Mouse (Mus musculus): ENCODE measurements at regions not wholly inside any gene's neighbourhood (a gene's known extent, or its start where the extent isn't known, plus 50 kb on each side); places are given as distances from the start of the nearest gene placed in this dataset.
A peak's percentile ranks its signal among the peaks of the same experiment; 100 is the strongest.

- DNase-seq, result peak; percentile 49
Observed at GRCm38 (mm10) chr15:57187840-57188457, 289.5 kb downstream of the Slc22a22 start.

GRCm38 (mm10) chr15:57179138-57179537 is 298.3 kb downstream of the Slc22a22 start:
- no peak for DNase-seq

DNA sequence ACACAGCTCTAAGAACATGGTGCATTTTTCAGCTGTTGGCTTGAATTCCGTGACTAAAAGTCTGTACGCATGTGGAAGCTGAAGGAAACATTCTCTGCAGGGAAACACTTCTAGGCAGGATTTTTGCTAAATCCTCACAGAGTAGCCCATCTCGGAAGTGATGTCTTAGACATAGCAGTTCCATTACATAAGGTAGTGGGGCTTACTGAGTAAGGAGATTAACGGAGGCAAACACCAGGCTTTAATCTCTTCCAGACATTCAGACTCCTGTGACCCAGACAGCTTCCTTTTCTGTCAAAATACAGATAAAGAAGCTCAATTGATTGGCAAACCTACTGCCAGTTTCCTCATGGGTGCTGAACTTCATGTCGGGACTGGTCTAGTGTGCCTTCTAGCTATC is 304.7 kb downstream of the Slc22a22 start:
- DNase-seq, result peak; percentile 9

DNA sequence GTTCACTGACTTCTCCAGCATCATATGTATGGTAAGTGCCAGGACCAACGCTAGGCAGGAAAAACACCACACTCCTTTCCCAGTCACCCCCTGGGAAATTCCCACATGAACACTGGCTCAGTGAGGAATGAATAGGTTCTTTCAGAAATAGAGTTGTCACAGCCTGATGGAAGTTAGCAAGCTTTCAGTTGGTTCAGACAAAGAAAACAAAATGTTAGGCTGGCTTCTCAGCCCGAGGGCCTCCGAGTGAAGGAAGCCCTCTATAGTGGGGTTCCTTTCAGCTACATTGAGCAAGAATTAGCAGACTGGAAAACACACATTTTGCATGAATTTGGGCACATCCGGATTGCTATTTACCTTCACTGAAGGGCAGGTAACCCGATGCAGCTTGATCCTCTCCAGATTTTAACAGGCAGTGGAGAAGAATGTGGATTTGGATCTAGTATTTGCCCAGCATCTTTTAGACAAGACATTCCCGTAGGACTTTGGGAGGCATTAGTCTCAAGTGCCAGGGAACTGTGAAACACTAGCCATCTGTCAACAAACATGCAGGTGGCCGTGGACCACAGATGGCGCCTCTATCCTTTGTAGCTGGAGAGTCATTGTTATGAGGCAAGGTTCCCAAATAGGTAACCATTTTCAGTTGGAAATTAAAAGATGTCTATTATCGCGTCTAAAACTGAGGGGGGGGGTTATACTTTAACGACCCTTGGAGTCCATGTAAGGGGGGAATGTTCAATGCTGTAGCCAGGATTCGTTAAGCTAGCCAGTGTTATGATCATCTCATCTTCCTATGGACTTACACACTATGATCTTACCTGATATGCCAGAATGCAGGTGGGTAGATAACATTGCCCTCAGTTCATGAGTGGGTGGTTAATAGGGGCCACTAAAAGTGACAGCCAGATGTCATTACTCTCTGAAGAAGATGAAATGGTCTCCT is 314.8 kb downstream of the Slc22a22 start:
- no peak for DNase-seq

DNA sequence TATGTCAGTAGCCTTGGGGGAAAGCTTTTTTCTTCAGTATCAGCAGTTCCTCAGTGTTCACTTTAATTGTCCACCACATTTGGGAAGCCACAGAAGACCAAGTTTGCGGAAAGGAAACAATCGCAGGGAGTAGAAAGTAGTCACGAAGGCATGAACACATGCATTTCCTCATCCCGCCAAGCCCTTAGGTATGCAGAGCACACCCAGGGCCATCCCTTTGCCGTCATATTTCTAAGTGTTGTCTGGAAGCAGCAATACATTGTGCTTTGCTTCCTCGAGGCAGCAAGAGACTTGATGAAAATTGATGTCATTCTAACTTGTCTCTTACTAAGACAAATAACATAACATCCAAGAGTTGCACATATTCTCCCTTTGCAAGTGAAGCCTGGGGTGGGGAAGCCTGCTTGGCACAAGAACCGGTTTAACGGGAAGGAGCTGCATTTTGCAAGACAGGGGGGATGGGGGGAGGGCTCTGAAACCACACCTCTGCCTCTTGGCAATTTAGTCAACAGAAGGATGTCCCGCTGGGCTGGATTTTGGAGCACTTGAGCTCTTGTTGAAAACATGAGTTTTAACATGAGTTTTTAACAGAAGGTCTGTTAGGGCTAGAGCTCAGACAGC is 337.2 kb downstream of the Slc22a22 start:
- DNase-seq, result peak; percentile 5

DNA sequence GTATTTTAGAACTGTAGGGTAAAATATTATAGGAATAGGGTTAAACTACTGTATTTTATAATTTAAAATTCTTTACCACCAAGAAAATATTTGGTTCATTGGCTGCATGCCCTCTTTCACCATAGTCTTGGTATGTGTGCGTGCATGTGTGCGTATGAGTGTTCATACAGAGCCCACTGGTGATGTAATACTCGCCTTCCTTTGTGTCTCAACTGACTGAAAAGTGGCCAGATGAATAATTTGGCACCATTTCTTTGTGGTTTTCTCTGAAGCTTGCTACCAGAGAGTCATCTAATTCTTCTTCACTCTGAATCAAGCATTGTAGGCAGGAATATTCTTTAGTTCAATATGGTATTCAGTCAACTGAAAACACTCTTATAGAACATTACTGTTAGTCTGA is 372.7 kb downstream of the Slc22a22 start:
- DNase-seq, result no peak

DNA sequence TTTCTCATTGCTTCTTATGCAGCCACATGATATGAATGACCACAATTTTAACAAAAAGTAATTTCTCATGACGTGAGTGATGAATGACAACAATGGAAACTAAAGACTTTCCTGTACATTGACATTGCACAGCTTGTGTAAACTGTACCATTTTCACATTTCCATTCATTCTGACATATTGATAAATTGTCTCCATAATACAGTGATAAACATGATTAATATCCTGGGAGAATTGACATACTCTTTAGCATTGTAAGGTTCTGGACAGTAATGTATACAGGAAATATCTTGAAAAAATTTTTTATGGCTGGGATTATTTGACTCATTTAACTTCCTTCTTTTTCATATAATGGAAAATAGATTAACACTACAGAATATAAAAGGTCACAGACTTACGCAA is 380.1 kb downstream of the Slc22a22 start:
- DNase-seq, result no peak

GRCm38 (mm10) chr15:57079806-57080205 is 397.6 kb downstream of the Slc22a22 start:
- no peak for DNase-seq

DNA sequence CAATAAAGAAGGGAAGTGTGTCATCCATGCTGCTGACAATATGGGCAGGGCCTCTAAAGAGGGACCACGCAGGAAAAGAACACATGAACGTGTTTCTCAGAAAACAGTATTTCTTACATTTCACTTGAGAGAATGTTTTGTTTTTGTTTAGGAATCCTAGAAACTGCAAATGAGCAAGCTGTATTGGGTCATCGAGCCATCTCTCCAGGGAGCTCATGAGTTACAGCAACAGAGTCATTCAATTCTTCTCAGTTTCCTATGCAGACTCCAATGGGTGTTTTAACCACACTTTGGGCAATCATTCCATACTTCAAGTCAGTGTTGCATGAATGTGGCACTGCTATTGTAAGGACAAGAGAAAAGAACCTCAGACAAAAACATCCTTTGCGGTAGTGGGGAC is 403.6 kb downstream of the Slc22a22 start:
- peak; percentile 4 for DNase-seq

- no peak for DNase-seq
Observed at GRCm38 (mm10) chr15:57061502-57061901, 415.9 kb downstream of the Slc22a22 start.

DNA sequence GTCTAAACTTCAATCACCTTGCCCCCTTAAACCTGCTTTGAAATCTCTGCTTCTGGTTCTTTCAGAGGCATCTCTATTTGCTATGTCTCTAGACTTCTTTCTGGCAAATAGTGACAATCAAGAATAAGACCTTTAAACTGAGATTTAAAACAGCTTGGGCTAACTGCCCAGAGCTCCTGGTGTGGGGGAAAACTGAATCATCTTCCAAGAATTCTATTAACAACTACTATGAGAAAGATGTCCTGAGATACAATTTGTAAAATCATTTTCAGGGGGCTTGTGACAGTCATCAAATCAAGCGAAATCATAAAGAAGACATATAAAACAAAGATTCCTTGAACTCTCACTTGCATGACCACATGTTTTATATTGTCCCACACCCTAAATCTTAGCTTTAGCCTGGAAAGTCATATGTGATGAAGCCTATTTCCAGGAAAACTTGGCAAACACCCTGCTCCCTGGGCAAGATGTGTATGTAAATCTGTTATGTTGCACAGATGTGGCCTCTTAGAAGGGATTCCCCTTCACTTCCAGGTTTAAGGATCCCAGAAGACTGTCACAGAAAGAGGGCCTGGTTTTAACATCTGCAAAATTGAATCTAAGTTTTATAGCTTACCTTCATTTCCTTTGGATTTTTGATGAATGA is 417.8 kb downstream of the Slc22a22 start:
- no peak for DNase-seq

- DNase-seq, result no peak
Observed at GRCm38 (mm10) chr15:57052287-57052686, 425.1 kb downstream of the Slc22a22 start.

- peak; percentile 44 for DNase-seq
Observed at GRCm38 (mm10) chr15:57036806-57037566, 440.4 kb downstream of the Slc22a22 start.

DNA sequence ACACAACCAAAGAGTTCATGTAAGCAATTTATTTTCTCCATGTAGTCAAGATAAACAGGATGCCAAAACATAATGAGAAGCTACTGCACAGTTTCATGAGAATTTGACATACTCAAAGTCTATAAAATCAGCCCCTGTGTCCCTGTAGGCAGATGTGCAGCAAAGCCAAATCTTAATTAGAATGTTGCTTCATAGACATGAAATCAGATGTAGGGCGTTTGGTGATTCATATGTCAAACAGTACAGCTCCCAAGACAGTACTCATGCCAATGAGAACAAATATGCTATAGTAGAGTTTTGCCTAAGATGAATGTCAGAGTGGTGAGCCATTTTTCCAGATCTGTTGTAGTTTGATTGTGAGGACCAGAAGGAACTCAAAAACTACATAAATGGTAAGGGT is 444.4 kb downstream of the Slc22a22 start:
- no peak for DNase-seq
